Mouse (Mus musculus): ENCODE results near the gene Fars2.

Gene Fars2

DNA sequence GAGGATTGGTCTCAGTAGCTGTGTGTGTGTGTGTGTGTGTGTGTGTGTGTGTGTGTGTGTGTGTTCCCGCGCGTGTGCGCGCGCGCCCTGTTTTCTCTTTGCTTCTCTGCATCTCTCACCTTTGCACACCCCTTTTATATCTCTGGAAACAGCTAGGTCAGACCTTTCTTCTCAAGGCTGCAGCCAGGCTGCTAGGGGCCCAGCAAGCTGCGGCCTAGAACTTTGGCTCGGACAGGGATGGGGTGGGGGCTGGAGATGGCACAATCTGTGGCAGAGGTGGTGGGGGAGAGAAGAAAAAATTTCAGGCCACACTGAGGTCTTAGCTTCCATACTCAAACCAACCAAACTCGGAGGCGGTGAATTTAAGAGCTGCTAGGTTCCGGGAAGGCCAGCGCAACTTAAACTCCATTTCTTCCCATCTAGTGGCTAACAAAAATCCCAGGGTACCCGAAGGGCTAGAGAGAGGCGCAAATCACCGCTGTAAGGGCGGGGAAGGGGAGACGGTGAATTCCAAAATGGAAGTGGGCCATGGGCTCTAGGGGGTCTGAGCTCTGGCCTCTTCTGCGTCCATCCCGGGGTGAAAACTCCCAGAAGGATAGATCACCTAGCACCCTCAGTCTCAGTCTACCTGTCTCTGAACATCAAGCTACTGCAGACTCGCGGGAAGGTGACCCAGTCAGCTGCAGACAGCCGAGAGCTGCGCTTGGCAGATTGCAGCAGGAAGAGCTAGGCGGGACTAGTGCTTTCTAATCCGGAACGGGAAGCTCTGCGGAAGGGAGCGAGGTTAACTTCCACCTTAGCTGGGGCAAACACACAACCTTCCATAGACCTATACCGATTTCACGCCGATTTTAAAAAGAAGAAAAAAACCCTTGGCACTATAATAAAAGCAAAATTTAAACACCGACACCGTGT is 614.1 kb downstream of the Fars2 start:
- DNase-seq (ENCODE audit: low read depth, low spot score), result no peak

DNA sequence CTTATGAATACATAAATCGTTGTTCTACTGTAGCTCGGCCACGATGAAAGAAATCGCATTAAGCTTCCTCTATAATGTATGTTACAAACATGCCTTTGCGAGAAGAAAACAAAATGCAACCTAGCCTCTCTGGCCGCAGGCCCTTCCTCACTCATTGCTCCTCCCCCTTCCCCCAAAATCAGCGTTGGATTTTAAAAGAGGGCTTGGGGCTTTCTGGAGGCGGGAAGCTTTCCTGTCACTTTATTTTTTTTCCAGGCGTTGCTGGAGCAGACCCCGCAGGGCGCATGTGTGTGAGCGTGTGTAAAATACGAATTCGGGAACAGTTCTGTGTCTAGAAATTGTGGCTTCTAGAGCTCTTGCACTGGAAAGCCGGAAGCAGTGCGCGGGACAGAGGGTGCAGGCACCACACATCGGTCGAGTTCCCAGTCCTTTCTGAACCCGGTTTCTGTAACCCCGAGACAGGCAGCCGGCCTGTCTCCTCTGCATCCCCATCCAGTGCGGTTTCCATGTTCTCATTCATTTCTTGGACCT is 614.8 kb downstream of the Fars2 start:
- no peak for DNase-seq (ENCODE audit: low read depth, low spot score)

DNA sequence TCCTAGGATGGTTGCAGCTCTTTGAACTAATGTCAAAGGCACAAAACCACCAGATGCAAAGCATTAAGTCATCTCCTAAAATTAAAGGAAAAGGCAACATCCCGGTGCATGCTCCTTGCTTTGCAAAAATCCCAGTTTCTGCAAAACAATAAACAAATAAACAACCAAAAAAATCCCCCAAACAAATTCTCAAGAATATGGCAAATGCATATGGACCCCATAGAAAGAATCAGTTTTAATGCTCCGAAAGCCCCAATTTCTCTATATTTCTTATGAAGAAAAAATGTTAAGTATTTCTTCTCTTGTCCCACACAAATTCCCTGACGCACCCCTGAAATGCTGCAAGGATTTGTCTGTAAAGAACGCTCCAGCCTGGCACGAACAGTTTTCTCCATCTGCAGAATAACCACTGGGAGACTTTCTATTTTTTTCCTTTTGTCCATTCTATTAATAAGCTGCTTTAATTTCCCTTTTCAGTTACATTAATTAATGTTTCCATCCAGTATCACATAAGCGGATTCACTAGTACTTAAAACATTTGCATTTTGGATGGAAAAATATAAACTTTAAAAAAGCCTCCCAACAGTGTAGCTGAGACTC is 615.8 kb downstream of the Fars2 start:
- DNase-seq (ENCODE audit: low read depth, low spot score), result no peak

DNA sequence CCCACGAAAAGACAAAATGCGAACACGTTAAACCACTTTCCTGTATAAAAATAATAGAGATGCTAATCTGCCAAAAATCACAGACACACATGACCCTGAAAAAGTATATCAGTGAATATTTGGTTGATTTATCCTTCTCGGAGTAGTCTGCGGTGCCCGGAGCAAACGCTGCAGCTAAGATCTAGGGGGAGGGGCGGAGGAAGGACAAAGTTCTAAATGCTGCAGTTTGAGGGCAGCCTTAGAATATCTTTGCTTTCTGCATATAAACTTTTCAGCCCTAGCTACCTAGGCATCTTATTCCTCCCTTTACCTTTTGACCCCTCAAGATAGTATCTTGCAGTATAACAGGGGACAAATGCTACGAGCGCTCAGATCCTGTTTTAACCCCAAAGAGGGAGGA is 616.4 kb downstream of the Fars2 start:
- no peak for DNase-seq (ENCODE audit: low read depth, low spot score)

DNA sequence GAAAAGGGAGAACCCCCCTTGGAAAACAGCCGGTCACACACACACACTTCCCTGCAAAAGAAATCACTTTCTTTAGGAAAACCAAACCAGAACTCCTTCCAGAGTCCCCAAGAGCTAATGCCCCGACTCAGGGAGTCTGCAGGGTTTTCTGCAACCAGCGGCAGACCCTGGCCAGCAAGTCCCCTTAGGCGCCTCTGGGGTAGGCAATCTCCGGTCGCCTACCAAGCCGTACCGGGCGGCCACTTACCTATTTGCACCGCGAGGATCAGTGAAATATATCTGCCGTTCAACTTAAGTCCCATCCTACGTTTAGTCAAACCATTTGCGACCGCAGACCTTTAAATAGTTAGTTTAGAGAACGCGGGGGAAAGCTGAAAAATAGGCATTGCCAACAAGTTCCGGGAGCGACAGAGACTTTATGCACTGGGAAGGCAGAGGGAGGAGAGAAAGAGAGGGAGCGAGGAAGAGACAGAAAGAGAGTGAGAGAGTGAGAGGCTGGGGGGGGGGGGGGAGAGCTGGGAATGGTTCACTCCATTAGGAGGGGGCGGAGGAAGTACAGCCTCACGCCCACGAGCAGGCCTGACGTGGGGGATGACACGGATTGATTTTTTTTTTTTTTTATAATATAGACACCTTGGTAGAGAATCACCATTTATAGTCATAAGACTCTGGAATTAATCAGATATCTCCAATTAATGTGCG is 616.9 kb downstream of the Fars2 start:
- no peak for DNase-seq (ENCODE audit: low read depth, low spot score)

DNA sequence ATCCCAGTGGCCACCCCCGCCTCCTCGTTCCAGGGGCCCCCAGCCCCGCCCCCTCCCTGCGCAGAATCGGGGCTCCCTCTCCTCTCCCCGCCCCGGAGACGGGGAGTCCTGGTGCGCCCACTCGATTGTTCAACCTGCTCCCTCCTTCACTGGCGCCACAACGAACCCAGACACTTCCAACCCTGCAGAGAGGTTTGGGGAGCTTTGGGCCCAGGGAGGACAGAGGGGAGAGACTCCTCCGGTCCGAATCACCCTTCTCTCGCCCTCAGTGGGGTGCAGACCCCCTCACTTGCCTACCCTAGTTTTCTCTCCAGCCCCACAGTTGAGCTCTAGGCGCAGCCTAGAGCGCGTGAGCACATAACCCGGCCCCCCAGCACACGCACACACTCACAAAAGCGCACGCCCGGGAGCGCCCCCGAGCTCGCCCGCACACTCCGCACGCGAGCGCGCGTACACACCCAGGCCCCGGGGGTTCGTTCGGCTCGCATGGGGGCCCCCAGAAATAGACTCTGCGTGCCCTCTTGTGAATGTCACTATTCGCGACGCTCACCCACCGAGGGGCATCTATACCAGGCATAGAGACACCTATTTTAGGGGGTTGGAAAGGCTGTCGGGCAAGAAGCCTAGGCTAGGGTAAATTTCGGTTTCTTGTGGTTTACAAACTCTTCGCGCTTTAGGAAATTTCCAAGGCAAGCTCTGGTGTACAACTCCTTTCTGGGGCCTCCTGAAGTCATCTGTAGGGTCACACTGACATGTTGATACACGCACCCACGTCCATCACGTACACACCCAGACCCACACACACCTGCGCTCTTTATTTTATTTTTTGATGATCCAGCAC is 617.7 kb downstream of the Fars2 start, which contains the start of gene Nrn1:
Gene Nrn1, minus strand, starts transcription at position 401 of the 841 bp plus-strand sequence.
- DNase-seq (ENCODE audit: low read depth, low spot score), result no peak

DNA sequence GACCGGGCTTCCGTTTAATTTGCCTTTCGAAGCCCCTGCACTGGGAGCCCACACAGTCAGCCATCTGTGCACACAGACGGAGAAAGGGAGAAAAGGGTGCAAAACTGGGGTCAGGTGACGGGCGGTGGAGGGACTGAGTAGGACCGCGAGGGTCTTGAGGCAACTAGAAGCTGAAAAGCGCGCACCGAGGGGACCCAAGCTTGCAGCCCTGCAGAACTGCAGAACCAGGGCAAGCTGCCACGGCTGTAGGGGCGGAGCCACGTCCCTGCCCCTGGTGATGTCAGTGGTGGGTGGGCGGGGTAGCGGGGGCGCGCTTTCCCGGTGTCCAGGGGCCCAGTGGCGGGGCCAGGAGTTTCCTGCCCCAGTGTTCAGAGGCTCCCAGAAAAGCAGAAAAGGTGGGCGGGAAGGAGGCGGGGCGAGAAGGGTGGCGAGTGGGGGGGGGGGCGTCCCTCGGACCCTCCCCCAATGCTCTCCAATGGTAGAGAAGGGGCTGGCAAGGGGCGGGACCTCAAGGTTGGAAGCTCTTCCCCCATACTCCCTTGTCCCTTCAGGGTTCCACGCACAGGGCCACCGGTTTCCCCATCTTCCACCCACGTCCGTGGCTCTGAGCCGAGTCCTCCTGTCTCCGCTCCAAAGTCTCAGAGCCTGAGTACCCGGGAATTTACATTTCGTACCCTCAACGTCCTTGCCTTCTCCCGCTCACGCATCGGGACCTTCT is 618.8 kb downstream of the Fars2 start:
- DNase-seq (ENCODE audit: low read depth, low spot score), result no peak

DNA sequence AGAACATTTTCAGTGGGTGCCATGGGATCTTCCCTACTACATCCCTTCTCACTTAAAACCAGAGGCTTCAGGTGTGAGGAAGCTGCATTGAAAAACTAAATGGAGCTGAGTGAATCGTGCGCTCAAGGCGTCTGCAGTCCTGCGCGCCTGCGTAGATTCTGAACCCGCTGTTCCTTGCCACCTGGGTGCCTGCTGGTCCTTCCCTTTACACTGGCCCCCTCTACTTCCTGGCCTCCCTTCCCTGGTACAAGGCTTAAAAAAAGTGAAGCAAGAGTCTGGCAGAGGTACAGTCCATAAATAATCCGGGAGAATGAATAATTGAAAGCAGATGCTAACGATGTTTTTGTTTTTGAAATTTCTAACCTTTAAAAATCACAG is 619.4 kb downstream of the Fars2 start:
- no peak for DNase-seq (ENCODE audit: low read depth, low spot score)

DNA sequence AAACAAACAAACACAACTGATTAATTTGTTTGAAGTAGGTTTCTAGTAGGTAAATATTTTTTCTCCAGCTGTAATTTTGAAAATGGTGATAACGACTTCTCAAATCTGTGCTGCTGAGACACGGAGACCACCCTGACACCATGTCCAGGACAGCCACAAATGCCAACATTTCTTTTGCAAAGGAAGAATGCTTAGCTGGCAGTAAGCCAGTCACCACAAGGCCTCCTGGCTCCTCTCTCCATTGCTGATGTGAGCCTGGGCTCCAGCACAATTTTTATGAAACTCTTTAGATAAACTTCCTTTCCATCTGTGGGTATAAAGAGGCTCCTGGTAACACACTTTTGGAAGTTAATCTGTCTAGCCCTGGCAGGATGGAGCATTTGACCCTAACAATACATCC is 632.8 kb downstream of the Fars2 start:
- no peak for DNase-seq (ENCODE audit: low read depth, low spot score)

DNA sequence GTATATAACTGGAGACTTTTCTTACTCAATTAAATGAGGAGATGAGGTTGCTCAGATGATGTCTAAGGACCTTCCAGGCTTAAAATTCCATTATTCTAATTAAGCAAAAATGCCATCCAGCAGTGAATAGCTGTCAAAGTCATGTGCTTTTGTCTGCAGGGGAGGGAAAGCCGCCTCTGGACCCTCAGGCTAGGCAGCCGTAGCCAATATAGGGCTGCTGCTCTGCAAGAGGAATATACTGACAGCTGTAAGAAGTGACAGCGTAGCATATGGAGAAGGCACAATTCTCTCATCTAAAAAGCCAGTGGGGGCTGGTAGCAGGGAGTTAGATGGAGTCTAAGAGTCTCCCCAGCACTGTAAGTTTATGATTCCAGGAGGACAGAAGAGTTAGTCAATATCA is 634.6 kb downstream of the Fars2 start:
- DNase-seq (ENCODE audit: low read depth, low spot score), result no peak

DNA sequence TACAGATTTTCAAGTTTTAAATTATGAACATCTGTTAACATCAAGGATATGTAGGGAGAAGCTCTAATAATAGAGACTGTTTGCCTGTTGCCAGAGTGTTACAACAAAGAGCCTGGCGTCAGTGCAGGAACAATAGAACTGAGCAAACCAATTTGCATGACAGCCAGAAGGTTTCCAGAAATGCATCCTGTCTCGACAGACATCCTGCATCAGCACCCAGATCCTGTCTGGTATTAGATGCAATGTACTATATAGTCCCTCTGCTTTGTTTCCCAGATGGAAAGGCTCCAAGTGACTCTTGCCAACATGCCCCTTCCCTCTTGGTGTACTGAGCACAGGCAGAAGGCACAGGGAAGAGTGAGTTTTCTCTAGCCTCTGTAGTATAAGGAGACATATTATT is 649.6 kb downstream of the Fars2 start:
- DNase-seq (ENCODE audit: low read depth, low spot score), result no peak
